Mouse (Mus musculus) cerebellum, adult 11 months (tissue): ENCODE results near the gene Pln.
A peak's percentile ranks its signal among the peaks of the same experiment; 100 is the strongest.

Source experiments
- DNase-seq: peaks from one replicate; pipeline ENCODE4 v3.0.0; 2022

Gene Pln

GRCm38 (mm10) chr10:53367265-53367664, 29.8 kb downstream of the Pln start:
- no peak for DNase-seq

GRCm38 (mm10) chr10:53373885-53374578, 36.6 kb downstream of the Pln start:
- DNase-seq, result no peak

GRCm38 (mm10) chr10:53377096-53377495, 39.6 kb downstream of the Pln start:
- no peak for DNase-seq

GRCm38 (mm10) chr10:53378296-53378695, 40.8 kb downstream of the Pln start:
- no peak for DNase-seq

- no peak for DNase-seq
These were observed 41.7 kb downstream of the Pln start for GRCm38 (mm10) chr10:53378981-53379708.

- peak; percentile 86 for DNase-seq
These were observed 42.2 kb downstream of the Pln start, which contains the start of gene Cep85l for GRCm38 (mm10) chr10:53379709-53380106. Gene Cep85l (minus strand): TSS chr10:53379947.

GRCm38 (mm10) chr10:53382696-53383365, 45.4 kb downstream of the Pln start:
- DNase-seq, result no peak

- no peak for DNase-seq
These were observed 47.4 kb downstream of the Pln start for GRCm38 (mm10) chr10:53384896-53385295.

GRCm38 (mm10) chr10:53385438-53385837, 48.0 kb downstream of the Pln start:
- DNase-seq, result no peak

GRCm38 (mm10) chr10:53388227-53388920, 50.9 kb downstream of the Pln start:
- no peak for DNase-seq

GRCm38 (mm10) chr10:53394923-53395629, 57.6 kb downstream of the Pln start:
- no peak for DNase-seq
